11 mouse cellular contexts compared by ENCODE assay signal in the genomic region with DNA sequence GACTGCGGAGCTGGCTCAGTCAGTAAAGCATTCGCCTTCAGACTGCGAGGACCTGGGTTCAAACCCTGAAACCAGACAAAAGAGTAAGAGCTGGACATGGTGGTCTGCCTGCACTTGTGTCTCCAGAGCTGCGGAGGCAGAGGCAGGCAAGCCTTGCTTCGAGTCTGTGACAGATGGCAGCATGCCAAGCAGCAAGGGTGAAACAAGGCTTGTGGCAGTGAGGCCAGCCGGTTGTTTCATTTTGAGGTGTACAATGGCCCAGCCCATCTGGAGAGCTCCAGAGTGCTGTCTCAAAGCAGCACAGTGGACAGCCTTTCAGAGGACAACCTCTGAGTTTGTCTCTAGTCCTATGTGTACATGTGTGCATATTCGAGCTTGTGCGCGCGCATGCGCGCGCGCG.
A peak's percentile ranks its signal among the peaks of the same experiment; 100 is the strongest.
DNase-seq lines count a peak whose midpoint lies in the region; ATAC-seq and TF ChIP-seq lines count a peak whose summit lies in the region.
"Had no signal": no experiment of that assay in that cellular context is flagged by ENCODE, and none has a peak within 500 bp of the region (broad histone marks: within the 10 kb centered on the region; RNA-seq: fewer than 3 reads in every experiment).

No protein-coding gene starts in this region.

- WGBS in lung, adult 2 months: 78% methylated on average over 15 of the region's 15 CpGs
- WGBS in forebrain, postnatal 0 days: 74% methylated on average over 15 of the region's 15 CpGs

- H3K9ac ChIP-seq in forebrain, postnatal 0 days: no peak overlapping the region
- H3K9ac ChIP-seq: liver, embryonic 12.5 days had no signal

- no peak for TF ChIP-seq POLR2A in lung, adult 2 months (IDR thresholded peaks at IDR 0.05; ENCODE audit: borderline replicate concordance, extremely low read depth, low read depth, low read length)

- H3K36me3 ChIP-seq in forebrain, postnatal 0 days (ENCODE audit: insufficient read depth): no peaks in the 10 kb centered on the region
- H3K36me3 ChIP-seq: liver, embryonic 12.5 days had no signal

- H3K9me3 ChIP-seq in forebrain, postnatal 0 days (ENCODE audit: low read length): no peaks in the 10 kb centered on the region
- H3K9me3 ChIP-seq: liver, embryonic 12.5 days had no signal

- no peak for ATAC-seq in forebrain, postnatal 0 days
- ATAC-seq: liver, embryonic 12.5 days had no signal

- H3K4me1 ChIP-seq in lung, adult 2 months (ENCODE audit: control insufficient read depth, insufficient read depth, low read length): no peaks in the 10 kb centered on the region
- peaks cover 5% of the 10 kb centered on the region for H3K4me1 ChIP-seq in forebrain, postnatal 0 days (ENCODE audit: insufficient read depth)

- H3K4me3 ChIP-seq in lung, adult 2 months (replicated peaks; ENCODE audit: extremely low read depth, low read depth, low read length): no peak overlapping the region
- H3K4me3 ChIP-seq in forebrain, postnatal 0 days (ENCODE audit: low read depth, low read length): no peak overlapping the region
- H3K4me3 ChIP-seq: liver, embryonic 12.5 days had no signal

- H3K4me2 ChIP-seq in forebrain, postnatal 0 days (ENCODE audit: low read depth): no peak overlapping the region
- H3K4me2 ChIP-seq: liver, embryonic 12.5 days had no signal

- no peak for TF ChIP-seq CTCF in lung, adult 2 months (IDR thresholded peaks at IDR 0.05; ENCODE audit: insufficient read depth, low read length)
- no peak for TF ChIP-seq CTCF in forebrain, postnatal 0 days (IDR thresholded peaks at IDR 0.05; ENCODE audit: low read depth)

- no peaks in the 10 kb centered on the region for H3K27me3 ChIP-seq in forebrain, postnatal 0 days (ENCODE audit: insufficient read depth, low read length)
- H3K27me3 ChIP-seq: liver, embryonic 12.5 days had no signal

- H3K27ac ChIP-seq in forebrain, postnatal 0 days (ENCODE audit: low read depth, low read length): no peak overlapping the region
- H3K27ac ChIP-seq: kidney, postnatal 0 days; liver, embryonic 12.5 days had no signal

- DNase-seq in cerebellum, postnatal 25 days: peak; percentile 25 to 52
- DNase-seq in cerebellum, adult 9-11 months: no peak
- peak; percentile 36 for DNase-seq in lung, postnatal 14 days
- no peak for DNase-seq in lung, adult 2 months
- peak; percentile 49 for DNase-seq in adipocyte (ENCODE audit: low spot score)
- peak; percentile 45 for DNase-seq in forebrain, postnatal 0 days
- DNase-seq in Muller cell, postnatal 12 days (ENCODE audit: inconsistent ontology term): no peak
- DNase-seq in ovary, adult 18-20 months (ENCODE audit: low spot score): no peak
- DNase-seq: thymus, adult 18-20 months had no signal

Comparison
In these comparisons a context has a peak if more than half of its experiments do, and no peak if none do; other contexts are left out.
1. DNase-seq: peak in cerebellum, postnatal 25 days (2 of 2), lung, postnatal 14 days (single experiment), adipocyte (single experiment) and forebrain, postnatal 0 days (single experiment); none in cerebellum, adult 9-11 months (single experiment), lung, adult 2 months (single experiment), Muller cell, postnatal 12 days (single experiment) and ovary, adult 18-20 months (single experiment).